Mouse (Mus musculus): ENCODE results near the gene Lfng. TPM values are rescaled to one million over a fixed set of nuclear protein-coding genes. Genes with fewer than 3 reads are reported as not detected.

Lfng gene
- polyA plus RNA-seq, 1 experiment: 75.4 TPM

GRCm38 (mm10) chr5:140637058-140637410, 29.9 kb downstream of the Lfng start:
- TF ChIP-seq POLR2A (IDR thresholded peaks at IDR 0.05; ENCODE audit: borderline replicate concordance, low read depth, low read length): no peak
- no peak for TF ChIP-seq CTCF (IDR thresholded peaks at IDR 0.05; ENCODE audit: low read depth, low read length)
- Histone ChIP-seq H3K4me3 (ENCODE audit: insufficient read depth, low read length) (no peak overlapping the region), H3K4me1 (ENCODE audit: control insufficient read depth, insufficient read depth, low read length) (peaks cover 32% of the 10 kb centered on the region), H3K27ac (ENCODE audit: insufficient read depth, low read depth, low read length) (peak overlapping the region; percentile 22)

- peaks cover 40% of the 10 kb centered on the region for H3K4me1 ChIP-seq (ENCODE audit: control insufficient read depth, insufficient read depth, low read length)
- no peak overlapping the region for H3K27ac ChIP-seq (ENCODE audit: insufficient read depth, low read depth, low read length)
- TF ChIP-seq CTCF (IDR thresholded peaks at IDR 0.05; ENCODE audit: low read depth, low read length): no peak
- TF ChIP-seq POLR2A (IDR thresholded peaks at IDR 0.05; ENCODE audit: borderline replicate concordance, low read depth, low read length): no peak
- no peak overlapping the region for H3K4me3 ChIP-seq (ENCODE audit: insufficient read depth, low read length)
Measured at GRCm38 (mm10) chr5:140637989-140638388, 30.9 kb downstream of the Lfng start.

GRCm38 (mm10) chr5:140638484-140638883, 31.4 kb downstream of the Lfng start:
- H3K27ac ChIP-seq (ENCODE audit: insufficient read depth, low read depth, low read length): no peak overlapping the region

GRCm38 (mm10) chr5:140639312-140639711, 32.2 kb downstream of the Lfng start:
- peaks cover 45% of the 10 kb centered on the region for H3K4me1 ChIP-seq (ENCODE audit: control insufficient read depth, insufficient read depth, low read length)
- no peak overlapping the region for H3K4me3 ChIP-seq (ENCODE audit: insufficient read depth, low read length)
- no peak overlapping the region for H3K27ac ChIP-seq (ENCODE audit: insufficient read depth, low read depth, low read length)
- no peak for TF ChIP-seq POLR2A (IDR thresholded peaks at IDR 0.05; ENCODE audit: borderline replicate concordance, low read depth, low read length)
- TF ChIP-seq CTCF (IDR thresholded peaks at IDR 0.05; ENCODE audit: low read depth, low read length): no peak

More at GRCm38 (mm10) chr5:140638484-140638883, 31.4 kb downstream of the Lfng start:
- Histone ChIP-seq H3K4me3 (ENCODE audit: insufficient read depth, low read length) (no peak overlapping the region), H3K4me1 (ENCODE audit: control insufficient read depth, insufficient read depth, low read length) (peaks cover 43% of the 10 kb centered on the region)
- TF ChIP-seq CTCF (IDR thresholded peaks at IDR 0.05; ENCODE audit: low read depth, low read length) (no peak), POLR2A (IDR thresholded peaks at IDR 0.05; ENCODE audit: borderline replicate concordance, low read depth, low read length) (no peak)

- TF ChIP-seq POLR2A (IDR thresholded peaks at IDR 0.05; ENCODE audit: borderline replicate concordance, low read depth, low read length): no peak
- TF ChIP-seq CTCF (IDR thresholded peaks at IDR 0.05; ENCODE audit: low read depth, low read length): no peak
- Histone ChIP-seq H3K27ac (ENCODE audit: insufficient read depth, low read depth, low read length) (no peak overlapping the region), H3K4me1 (ENCODE audit: control insufficient read depth, insufficient read depth, low read length) (peaks cover 45% of the 10 kb centered on the region), H3K4me3 (ENCODE audit: insufficient read depth, low read length) (no peak overlapping the region)
Measured at GRCm38 (mm10) chr5:140639871-140640270, 32.8 kb downstream of the Lfng start.

GRCm38 (mm10) chr5:140640812-140641211, 33.7 kb downstream of the Lfng start:
- peak overlapping the region; percentile 94; the same call in 1 of the 2 replicates for H3K27ac ChIP-seq (ENCODE audit: insufficient read depth, low read depth, low read length)
- peaks cover 45% of the 10 kb centered on the region for H3K4me1 ChIP-seq (ENCODE audit: control insufficient read depth, insufficient read depth, low read length)
- no peak overlapping the region for H3K4me3 ChIP-seq (ENCODE audit: insufficient read depth, low read length)
- TF ChIP-seq POLR2A (IDR thresholded peaks at IDR 0.05; ENCODE audit: borderline replicate concordance, low read depth, low read length): no peak
- 0 out of 2 replicates have a peak, but pooled peaks have one; percentile 10 for TF ChIP-seq CTCF (IDR thresholded peaks at IDR 0.05; ENCODE audit: low read depth, low read length)

- TF ChIP-seq CTCF (IDR thresholded peaks at IDR 0.05; ENCODE audit: low read depth, low read length) (peak; percentile 25; the same call in 1 of the 2 replicates), POLR2A (IDR thresholded peaks at IDR 0.05; ENCODE audit: borderline replicate concordance, low read depth, low read length) (no peak)
- Histone ChIP-seq H3K4me1 (ENCODE audit: control insufficient read depth, insufficient read depth, low read length) (peaks cover 45% of the 10 kb centered on the region), H3K4me3 (ENCODE audit: insufficient read depth, low read length) (no peak overlapping the region), H3K27ac (ENCODE audit: insufficient read depth, low read depth, low read length) (peak overlapping the region; percentile 94)
Measured at GRCm38 (mm10) chr5:140641254-140641928, 34.3 kb downstream of the Lfng start.

- no peak for TF ChIP-seq POLR2A (IDR thresholded peaks at IDR 0.05; ENCODE audit: borderline replicate concordance, low read depth, low read length)
- no peak for TF ChIP-seq CTCF (IDR thresholded peaks at IDR 0.05; ENCODE audit: low read depth, low read length)
- Histone ChIP-seq H3K4me1 (ENCODE audit: control insufficient read depth, insufficient read depth, low read length) (peaks cover 40% of the 10 kb centered on the region), H3K27ac (ENCODE audit: insufficient read depth, low read depth, low read length) (peak overlapping the region; percentile 94)
Measured at GRCm38 (mm10) chr5:140642076-140642475, 35.0 kb downstream of the Lfng start.

GRCm38 (mm10) chr5:140644263-140644662, 37.1 kb downstream of the Lfng start:
- Histone ChIP-seq H3K27ac (ENCODE audit: insufficient read depth, low read depth, low read length) (no peak overlapping the region), H3K4me3 (ENCODE audit: insufficient read depth, low read length) (no peak overlapping the region), H3K4me1 (ENCODE audit: control insufficient read depth, insufficient read depth, low read length) (peaks cover 42% of the 10 kb centered on the region)
- no peak for TF ChIP-seq CTCF (IDR thresholded peaks at IDR 0.05; ENCODE audit: low read depth, low read length)
- no peak for TF ChIP-seq POLR2A (IDR thresholded peaks at IDR 0.05; ENCODE audit: borderline replicate concordance, low read depth, low read length)

More at GRCm38 (mm10) chr5:140642076-140642475, 35.0 kb downstream of the Lfng start:
- H3K4me3 ChIP-seq (ENCODE audit: insufficient read depth, low read length): no peak overlapping the region

GRCm38 (mm10) chr5:140644702-140645201, 37.6 kb downstream of the Lfng start:
- Histone ChIP-seq H3K4me3 (ENCODE audit: insufficient read depth, low read length) (no peak overlapping the region), H3K27ac (ENCODE audit: insufficient read depth, low read depth, low read length) (no peak overlapping the region), H3K4me1 (ENCODE audit: control insufficient read depth, insufficient read depth, low read length) (peaks cover 45% of the 10 kb centered on the region)
- no peak for TF ChIP-seq CTCF (IDR thresholded peaks at IDR 0.05; ENCODE audit: low read depth, low read length)
- no peak for TF ChIP-seq POLR2A (IDR thresholded peaks at IDR 0.05; ENCODE audit: borderline replicate concordance, low read depth, low read length)
